Mouse (Mus musculus) heart, embryonic 10.5 days (tissue): ENCODE data around the gene Tmem184a. TPM values are rescaled to one million over a fixed set of nuclear protein-coding genes. Genes with fewer than 3 reads are reported as not detected.

Experiments used
- DNase-seq: peaks from one replicate; pipeline ENCODE4 v3.0.0-alpha.2; 2017; ENCODE audit warnings: low spot score
- H3K27ac ChIP-seq: fragments of 300-500 bp; sonication (generic); 2 replicates; pipeline ENCODE4 v1.5.1; 2016; ENCODE audit warnings: mild to moderate bottlenecking
- H3K27me3 ChIP-seq: fragments of 300-500 bp; sonication (generic); 2 replicates; pipeline ENCODE4 v1.6.1; 2016; ENCODE audit warnings: mild to moderate bottlenecking; ENCODE audit not compliant: poor library complexity, insufficient read depth, severe bottlenecking
- H3K36me3 ChIP-seq: fragments of 300-500 bp; sonication (generic); 2 replicates; pipeline ENCODE4 v1.6.1; 2016; ENCODE audit warnings: mild to moderate bottlenecking, moderate library complexity
- H3K4me1 ChIP-seq: fragments of 300-500 bp; sonication (generic); 2 replicates; pipeline ENCODE4 v1.6.1; 2016; ENCODE audit warnings: mild to moderate bottlenecking
- H3K4me3 ChIP-seq: fragments of 300-500 bp; sonication (generic); 2 replicates; pipeline ENCODE4 v1.5.1; 2016; ENCODE audit warnings: mild to moderate bottlenecking, moderate library complexity
- H3K9me3 ChIP-seq: fragments of 300-500 bp; sonication (generic); 2 replicates; pipeline ENCODE4 v1.6.1; 2016; ENCODE audit warnings: mild to moderate bottlenecking, moderate library complexity
- WGBS: fragments of 180-500 bp; shearing (Covaris S2); methylation state at CpG from one replicate; pipeline ENCODE4 v1.1.7; 2016; 5-methylcytosine and 5-hydroxymethylcytosine counted together
- polyA plus RNA-seq: library from polyadenylated mRNA; unstranded; fragments of >200 nt; fragmentation: Nextera tagmentation; extraction: Ambion mirVana; gene quantifications from 2 replicates; pipeline ENCODE4 v1.2.1, GENCODE M21; 2016

Gene Tmem184a
- polyA plus RNA-seq, 1 experiment from 2014 or later, result 3.6 TPM

- Histone ChIP-seq H3K27ac (peak overlapping the region; percentile 90), H3K4me3 (peak overlapping the region; percentile 93), H3K36me3 (peaks cover 33% of the 10 kb centered on the region), H3K9me3 (no peaks in the 10 kb centered on the region), H3K27me3 (no peaks in the 10 kb centered on the region), H3K4me1 (peaks cover 16% of the 10 kb centered on the region)
- WGBS, result 43% methylated on average over 11 of the region's 11 CpGs
- DNase-seq, result no peak
Measured at GRCm38 (mm10) chr5:139825947-139826346, 6.2 kb upstream of the Tmem184a start.

DNA sequence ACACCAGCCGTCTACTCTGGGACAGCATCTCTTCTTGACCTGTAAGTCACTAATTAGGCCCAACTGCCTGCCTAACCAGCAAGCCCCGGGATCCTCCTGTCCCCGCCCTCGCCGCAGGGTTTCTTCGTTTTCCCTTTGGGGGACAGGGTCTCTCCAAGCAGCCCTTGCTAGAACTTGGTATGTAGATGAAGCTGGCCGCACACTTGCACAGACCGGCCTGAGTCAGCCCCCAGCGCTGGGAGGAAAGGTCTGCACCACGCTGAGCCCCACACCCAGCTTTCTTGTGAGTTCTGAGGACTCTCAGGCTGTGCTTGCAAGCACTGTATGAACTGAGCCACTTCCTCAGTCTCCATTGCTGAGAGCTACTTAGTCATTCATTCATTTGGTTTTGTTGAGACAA is 4.8 kb upstream of the Tmem184a start:
- no peaks in the 10 kb centered on the region for H3K27me3 ChIP-seq
- H3K27ac ChIP-seq, result no peak overlapping the region
- H3K4me1 ChIP-seq, result peaks cover 16% of the 10 kb centered on the region
- H3K36me3 ChIP-seq, result peaks cover 33% of the 10 kb centered on the region
- H3K4me3 ChIP-seq, result no peak overlapping the region
- 92% methylated on average over 10 of the region's 10 CpGs for WGBS
- no peak for DNase-seq
- no peaks in the 10 kb centered on the region for H3K9me3 ChIP-seq

GRCm38 (mm10) chr5:139821466-139822459 is 2.0 kb upstream of the Tmem184a start:
- 75% methylated on average over 12 of the region's 12 CpGs for WGBS
- Histone ChIP-seq H3K27me3 (no peaks in the 10 kb centered on the region), H3K27ac (no peak overlapping the region), H3K9me3 (no peaks in the 10 kb centered on the region), H3K4me3 (no peak overlapping the region), H3K36me3 (peaks cover 33% of the 10 kb centered on the region), H3K4me1 (peaks cover 23% of the 10 kb centered on the region)
- no peak for DNase-seq

DNA sequence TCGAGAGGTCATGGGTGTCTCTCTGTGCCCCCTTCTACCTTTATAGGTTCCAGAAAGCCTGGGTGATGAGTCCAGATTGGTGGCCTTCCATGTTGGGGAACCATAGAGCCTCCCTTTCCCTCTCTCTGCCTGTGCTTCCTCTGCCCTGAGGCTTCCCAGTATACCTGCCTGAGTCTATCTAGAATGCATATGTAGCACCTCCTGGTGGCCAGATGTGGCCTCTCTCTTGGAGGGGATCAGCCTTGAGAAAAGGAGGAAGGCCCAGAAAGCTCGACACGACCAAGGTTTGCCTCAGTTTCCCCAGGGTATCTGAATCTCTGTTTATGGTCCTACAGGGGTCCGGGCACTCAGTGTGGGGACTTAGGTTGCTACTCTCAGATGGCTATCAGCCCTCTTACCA is 916 bp downstream of the Tmem184a start:
- peaks cover 15% of the 10 kb centered on the region for H3K27me3 ChIP-seq
- H3K4me1 ChIP-seq, result peaks cover 16% of the 10 kb centered on the region
- no peak overlapping the region for H3K4me3 ChIP-seq
- DNase-seq, result no peak
- no peaks in the 10 kb centered on the region for H3K9me3 ChIP-seq
- peak overlapping the region; percentile 60 for H3K27ac ChIP-seq
- 41% methylated on average over 4 of the region's 4 CpGs for WGBS
- H3K36me3 ChIP-seq, result peaks cover 25% of the 10 kb centered on the region

- Histone ChIP-seq H3K27me3 (peaks cover 22% of the 10 kb centered on the region), H3K9me3 (no peaks in the 10 kb centered on the region), H3K27ac (peak overlapping the region; percentile 60; the same call in 1 of the 2 replicates), H3K36me3 (peaks cover 17% of the 10 kb centered on the region), H3K4me3 (no peak overlapping the region), H3K4me1 (peaks cover 21% of the 10 kb centered on the region)
- DNase-seq, result no peak
- 52% methylated on average over 3 of the region's 3 CpGs for WGBS
Measured at GRCm38 (mm10) chr5:139818056-139818455, 1.7 kb downstream of the Tmem184a start.

DNA sequence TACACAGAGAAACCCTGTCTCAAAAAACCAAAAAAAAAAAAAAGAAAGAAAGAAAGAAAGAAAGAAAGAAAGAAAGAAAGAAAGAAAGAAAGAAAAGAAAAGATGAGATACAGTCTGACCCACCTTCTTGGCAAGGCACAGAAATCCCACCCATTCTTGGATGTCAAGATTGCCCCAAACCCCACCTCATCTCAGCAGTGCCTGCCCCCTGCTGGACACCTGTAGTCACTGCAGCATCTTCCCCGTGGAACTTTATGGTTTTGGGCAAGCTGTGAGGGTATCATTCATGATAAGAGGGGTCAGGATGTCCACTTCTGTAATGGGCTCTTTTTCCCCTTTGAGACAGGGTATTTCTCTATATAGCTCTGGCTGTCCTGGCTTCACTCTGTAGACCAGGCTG is 2.4 kb downstream of the Tmem184a start:
- no peak overlapping the region for H3K27ac ChIP-seq
- H3K4me1 ChIP-seq, result peaks cover 26% of the 10 kb centered on the region
- peaks cover 10% of the 10 kb centered on the region for H3K36me3 ChIP-seq
- no peak overlapping the region for H3K4me3 ChIP-seq
- no peak for DNase-seq
- H3K9me3 ChIP-seq, result no peaks in the 10 kb centered on the region
- 3% methylated on average over 1 of the region's 1 CpGs for WGBS
- peaks cover 30% of the 10 kb centered on the region for H3K27me3 ChIP-seq

DNA sequence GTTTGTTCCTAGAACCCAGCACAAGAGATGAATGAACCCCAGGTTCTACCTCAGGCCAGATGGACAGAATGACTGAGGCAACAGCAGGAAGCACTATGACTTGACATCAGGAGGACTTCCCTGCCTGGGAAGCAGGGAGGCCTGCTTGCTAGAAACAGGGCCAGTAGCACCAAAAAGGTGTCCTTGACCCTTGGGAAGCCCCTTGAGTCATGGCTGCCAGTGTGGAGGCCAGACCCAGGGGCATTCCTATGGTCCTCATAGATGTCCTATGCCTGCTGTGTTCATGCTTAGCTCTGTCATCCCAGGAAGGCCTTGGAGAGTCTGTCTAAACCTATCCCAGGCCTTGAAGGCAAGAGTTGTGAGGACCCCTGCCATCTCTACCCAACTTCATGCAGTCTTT is 3.3 kb downstream of the Tmem184a start:
- Histone ChIP-seq H3K36me3 (peaks cover 3% of the 10 kb centered on the region; the same call in 1 of the 2 replicates), H3K4me1 (peaks cover 32% of the 10 kb centered on the region), H3K9me3 (no peaks in the 10 kb centered on the region), H3K4me3 (no peak overlapping the region), H3K27ac (no peak overlapping the region), H3K27me3 (peaks cover 36% of the 10 kb centered on the region)
- no peak for DNase-seq

- peaks cover 37% of the 10 kb centered on the region for H3K4me1 ChIP-seq
- DNase-seq, result no peak
- no peak overlapping the region for H3K4me3 ChIP-seq
- no peaks in the 10 kb centered on the region for H3K36me3 ChIP-seq
- H3K27me3 ChIP-seq, result peaks cover 36% of the 10 kb centered on the region
- no peaks in the 10 kb centered on the region for H3K9me3 ChIP-seq
- H3K27ac ChIP-seq, result no peak overlapping the region
- 70% methylated on average over 6 of the region's 6 CpGs for WGBS
Measured at GRCm38 (mm10) chr5:139815964-139816363, 3.8 kb downstream of the Tmem184a start.

DNA sequence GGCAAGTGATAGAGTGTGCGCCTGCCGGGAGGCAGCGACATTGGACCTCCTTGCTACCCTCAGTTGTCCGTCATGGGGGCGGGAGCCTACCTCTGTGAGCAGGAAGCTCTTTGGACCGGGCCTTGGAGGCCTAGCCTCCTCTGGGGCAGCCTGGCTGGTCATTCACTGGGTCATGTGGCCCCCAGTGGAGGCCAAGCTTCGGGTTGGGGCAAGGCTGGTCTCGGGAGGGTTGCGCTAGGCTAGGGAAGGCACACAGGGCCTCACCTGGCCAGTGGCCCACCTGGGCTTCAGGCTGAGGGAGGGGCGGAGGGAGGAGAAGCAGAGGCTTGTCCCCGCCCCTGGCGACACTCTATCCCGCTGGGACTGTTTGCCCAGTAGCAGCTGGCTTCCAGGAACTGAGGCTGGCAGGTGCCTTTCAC is 5.7 kb downstream of the Tmem184a start:
- Histone ChIP-seq H3K4me1 (peaks cover 37% of the 10 kb centered on the region), H3K36me3 (no peaks in the 10 kb centered on the region), H3K27ac (peak overlapping the region; percentile 70), H3K27me3 (peaks cover 36% of the 10 kb centered on the region), H3K4me3 (0 out of 2 replicates have a peak overlapping the region, but pooled peaks have one; percentile 3), H3K9me3 (no peaks in the 10 kb centered on the region)
- no peak for DNase-seq
- WGBS, result 11% methylated on average over 13 of the region's 13 CpGs

- peaks cover 32% of the 10 kb centered on the region for H3K4me1 ChIP-seq
- H3K36me3 ChIP-seq, result no peaks in the 10 kb centered on the region
- 35% methylated on average over 10 of the region's 10 CpGs for WGBS
- H3K27ac ChIP-seq, result peak overlapping the region; percentile 62; the same call in 1 of the 2 replicates
- no peak for DNase-seq
- peaks cover 36% of the 10 kb centered on the region for H3K27me3 ChIP-seq
- H3K4me3 ChIP-seq, result peak overlapping the region; percentile 30
- H3K9me3 ChIP-seq, result no peaks in the 10 kb centered on the region
Measured at GRCm38 (mm10) chr5:139813126-139813490, 6.6 kb downstream of the Tmem184a start.

- peaks cover 36% of the 10 kb centered on the region for H3K27me3 ChIP-seq
- H3K4me3 ChIP-seq, result peak overlapping the region; percentile 30
- H3K4me1 ChIP-seq, result peaks cover 34% of the 10 kb centered on the region
- H3K27ac ChIP-seq, result peak overlapping the region; percentile 62; the same call in 1 of the 2 replicates
- 63% methylated on average over 20 of the region's 20 CpGs for WGBS
- no peak for DNase-seq
- H3K9me3 ChIP-seq, result no peaks in the 10 kb centered on the region
- no peaks in the 10 kb centered on the region for H3K36me3 ChIP-seq
Measured at GRCm38 (mm10) chr5:139812398-139813125, 7.2 kb downstream of the Tmem184a start.

GRCm38 (mm10) chr5:139811677-139812397 is 7.9 kb downstream of the Tmem184a start:
- H3K27ac ChIP-seq, result peak overlapping the region; percentile 62; the same call in 1 of the 2 replicates
- DNase-seq, result peak; percentile 86
- H3K4me1 ChIP-seq, result peaks cover 34% of the 10 kb centered on the region
- peaks cover 36% of the 10 kb centered on the region for H3K27me3 ChIP-seq
- no peaks in the 10 kb centered on the region for H3K36me3 ChIP-seq
- 73% methylated on average over 15 of the region's 15 CpGs for WGBS
- H3K4me3 ChIP-seq, result 0 out of 2 replicates have a peak overlapping the region, but pooled peaks have one; percentile 3
- H3K9me3 ChIP-seq, result no peaks in the 10 kb centered on the region
